Mouse (Mus musculus) C2C12 (cell line): ENCODE measurements at regions not wholly inside any gene's neighbourhood (a gene's known extent, or its start where the extent isn't known, plus 50 kb on each side); places are given as distances from the start of the nearest gene placed in this dataset.

Experiments used
- H3K27me3 ChIP-seq: one replicate; pipeline ENCODE4 v1.6.1; 2011; ENCODE audit not compliant: control insufficient read depth, insufficient read depth, insufficient read length
- H3K36me3 ChIP-seq: one replicate; pipeline ENCODE4 v1.6.1; 2011; ENCODE audit not compliant: control insufficient read depth, insufficient read depth
- H3K4me3 ChIP-seq: one replicate; pipeline ENCODE4 v1.5.1; 2011; ENCODE audit warnings: mild to moderate bottlenecking, control low read depth; ENCODE audit not compliant: poor library complexity, insufficient read depth, severe bottlenecking
- H3K79me2 ChIP-seq: one replicate; pipeline ENCODE4 v1.6.1; 2011; ENCODE audit not compliant: control insufficient read depth, insufficient read depth
- H3K79me3 ChIP-seq: one replicate; pipeline ENCODE4 v1.6.1; 2011; ENCODE audit warnings: low read depth, control low read depth
- H3ac ChIP-seq: one replicate; pipeline ENCODE3; 2011; ENCODE audit warnings: low read depth; ENCODE audit not compliant: control insufficient read depth, insufficient read length
- CEBPB ChIP-seq: IDR thresholded peaks from one replicate; pipeline ENCODE4 v1.6.1; 2011; ENCODE audit warnings: low read depth, mild to moderate bottlenecking, control low read depth, moderate library complexity
- CTCF ChIP-seq: IDR thresholded peaks from one replicate; pipeline ENCODE4 v1.5.1; 2011; ENCODE audit not compliant: control insufficient read depth, insufficient read depth, insufficient read length
- FOSL1 ChIP-seq: IDR thresholded peaks from one replicate; pipeline ENCODE4 v1.8.0; 2011; ENCODE audit warnings: mild to moderate bottlenecking, low read length; ENCODE audit not compliant: poor library complexity, insufficient read depth, severe bottlenecking
- MAX ChIP-seq: IDR thresholded peaks from one replicate; pipeline ENCODE4 v1.6.1; 2011; ENCODE audit warnings: mild to moderate bottlenecking, control low read depth
- MYOD1 ChIP-seq: IDR thresholded peaks from one replicate; pipeline ENCODE4 v1.6.1; 2011; ENCODE audit warnings: low read depth; ENCODE audit not compliant: control insufficient read depth, insufficient read length
- MYOG ChIP-seq: IDR thresholded peaks from one replicate; pipeline ENCODE4 v1.6.1; 2011; ENCODE audit not compliant: control insufficient read depth, insufficient read length; ENCODE audit errors: extremely low read depth
- USF1 ChIP-seq: IDR thresholded peaks from one replicate; pipeline ENCODE4 v1.6.1; 2011; ENCODE audit warnings: low read depth, mild to moderate bottlenecking, control low read depth, moderate library complexity

DNA sequence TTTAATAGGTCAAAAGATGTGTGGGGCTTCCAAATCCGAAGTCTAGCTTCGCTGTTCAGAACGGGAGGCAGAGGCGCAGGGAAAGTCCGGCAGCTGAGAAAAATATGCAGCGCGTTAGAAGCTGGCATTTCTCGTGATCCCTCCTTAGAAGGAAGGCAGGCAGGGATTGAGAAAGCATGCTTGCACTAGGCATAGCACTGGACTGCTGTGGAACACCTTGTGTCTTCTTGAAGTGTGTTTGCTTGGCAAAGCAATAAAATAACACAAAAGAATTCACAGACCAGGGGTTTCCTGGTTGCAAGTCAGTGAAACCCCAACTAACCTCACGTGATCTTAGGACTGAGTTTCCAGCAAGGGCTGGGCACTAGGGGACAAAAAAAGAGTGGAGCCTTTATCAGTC lies 305.1 kb downstream of the Sox9 start:
- H3ac ChIP-seq, result no peak overlapping the region
- TF ChIP-seq MYOG, result no peak
- no peak for TF ChIP-seq MAX
- TF ChIP-seq CEBPB, result no peak
- TF ChIP-seq FOSL1, result no peak
- TF ChIP-seq MYOD1, result no peak
- no peak for TF ChIP-seq CTCF
- no peak for TF ChIP-seq USF1

DNA sequence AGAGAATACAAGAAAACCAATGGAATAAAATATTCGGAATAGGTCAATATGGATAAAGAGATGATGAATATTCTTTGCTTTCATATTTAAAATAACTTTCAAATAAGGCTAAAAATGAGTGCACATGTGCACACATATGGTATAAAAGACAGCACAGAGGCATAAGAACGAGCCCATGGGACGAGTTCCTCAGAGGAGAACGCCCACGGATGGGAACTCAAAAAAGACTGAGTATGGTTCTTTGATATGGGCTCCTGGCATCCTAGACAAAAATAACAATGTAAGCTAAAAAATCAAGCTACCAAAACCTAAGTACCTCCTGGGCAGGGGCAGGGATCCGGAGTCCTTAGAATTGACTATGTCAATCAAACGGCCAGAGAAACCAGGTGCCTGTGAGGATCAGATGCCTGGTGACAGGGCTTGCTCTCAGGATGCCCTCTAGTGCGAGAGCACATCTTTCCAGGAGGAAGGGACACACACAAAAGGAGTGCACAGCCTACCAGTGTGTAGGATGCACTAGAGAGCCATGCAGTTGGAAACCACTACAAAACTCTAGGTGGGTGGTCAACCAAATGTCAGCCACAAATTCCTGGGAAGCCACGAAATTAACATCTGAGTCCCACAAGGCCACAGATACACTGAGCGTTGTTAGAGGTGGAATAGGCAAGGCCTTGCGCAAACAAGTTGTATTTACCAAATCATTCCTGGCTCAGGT lies 307.8 kb downstream of the Sox9 start:
- no peak for TF ChIP-seq USF1
- TF ChIP-seq MAX, result no peak
- TF ChIP-seq CEBPB, result no peak
- TF ChIP-seq MYOG, result no peak
- TF ChIP-seq CTCF, result no peak
- TF ChIP-seq FOSL1, result no peak
- TF ChIP-seq MYOD1, result no peak

More for the DNA sequence above, 305.1 kb downstream of the Sox9 start:
- H3K79me3 ChIP-seq, result no peaks in the 10 kb centered on the region
- H3K36me3 ChIP-seq, result no peaks in the 10 kb centered on the region
- no peaks in the 10 kb centered on the region for H3K27me3 ChIP-seq
- H3K79me2 ChIP-seq, result no peaks in the 10 kb centered on the region
- H3K4me3 ChIP-seq, result no peak overlapping the region

DNA sequence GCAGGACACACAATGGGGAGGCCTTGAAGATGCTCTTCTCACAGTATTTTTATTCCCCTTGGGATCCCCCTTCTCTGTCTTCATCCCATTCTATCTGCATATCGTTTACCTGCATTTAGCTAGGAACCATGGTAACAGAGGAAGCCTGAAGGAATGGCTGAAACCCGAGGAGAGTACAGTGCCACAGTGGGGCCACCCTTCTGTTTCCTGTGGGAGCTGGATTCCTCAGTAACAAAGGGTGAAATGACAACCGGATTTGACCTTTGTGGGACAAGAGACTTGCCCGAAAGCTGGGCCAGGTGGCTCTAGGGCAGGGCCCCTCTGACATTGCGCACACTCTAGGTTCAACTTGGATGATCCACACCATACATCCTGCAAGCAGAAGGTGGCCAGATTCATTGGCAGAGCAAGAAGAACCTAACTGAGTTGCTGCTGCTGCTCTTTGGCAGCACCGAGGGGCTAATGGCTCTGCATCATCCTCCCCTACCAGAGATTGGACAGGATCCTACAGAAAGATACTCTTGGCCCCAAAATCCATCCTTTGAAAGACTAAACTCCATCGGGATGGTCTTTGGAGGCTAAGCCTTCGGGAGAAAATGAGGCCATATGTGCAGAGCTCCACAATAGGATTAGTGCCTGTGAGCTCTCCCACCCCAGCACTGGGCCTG lies 310.0 kb downstream of the Sox9 start:
- Histone ChIP-seq H3ac (no peak overlapping the region), H3K4me3 (no peak overlapping the region), H3K79me2 (no peaks in the 10 kb centered on the region), H3K79me3 (no peaks in the 10 kb centered on the region), H3K27me3 (no peaks in the 10 kb centered on the region), H3K36me3 (no peaks in the 10 kb centered on the region)
- TF ChIP-seq MYOG (no peak), MYOD1 (no peak), MAX (no peak), FOSL1 (no peak), CEBPB (no peak), USF1 (no peak)

More for the DNA sequence above, 307.8 kb downstream of the Sox9 start:
- Histone ChIP-seq H3K79me2 (no peaks in the 10 kb centered on the region), H3K79me3 (no peaks in the 10 kb centered on the region), H3K27me3 (no peaks in the 10 kb centered on the region), H3ac (no peak overlapping the region), H3K4me3 (no peak overlapping the region), H3K36me3 (no peaks in the 10 kb centered on the region)

DNA sequence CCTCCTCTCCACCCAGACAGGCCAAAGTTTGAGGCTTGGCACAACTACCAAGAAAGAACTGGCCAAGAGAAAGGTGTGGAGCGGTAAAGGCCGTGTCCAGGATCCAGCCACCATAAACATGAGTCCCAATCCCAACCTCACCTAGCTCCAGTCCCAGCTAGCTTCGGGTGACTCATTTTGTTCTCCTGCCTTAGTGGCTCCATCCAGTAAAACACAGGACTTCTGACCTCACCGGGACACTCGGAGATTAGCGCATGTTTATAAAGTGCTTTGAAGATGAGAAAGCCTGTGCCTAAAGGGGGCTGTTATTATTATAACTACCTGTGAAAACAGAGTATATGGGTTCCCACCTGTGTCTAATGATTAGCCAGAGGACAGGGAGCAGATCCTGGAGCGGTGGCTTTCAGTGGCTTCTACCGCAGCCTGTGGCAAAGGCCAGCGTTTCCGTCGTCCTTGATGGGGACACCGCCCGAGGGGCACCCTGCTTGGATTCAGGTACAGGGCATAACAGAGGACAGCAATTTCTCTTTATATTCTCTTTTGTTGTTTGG lies 311.9 kb downstream of the Sox9 start:
- Histone ChIP-seq H3K27me3 (no peaks in the 10 kb centered on the region), H3K79me3 (no peaks in the 10 kb centered on the region), H3K79me2 (no peaks in the 10 kb centered on the region), H3K4me3 (no peak overlapping the region), H3ac (no peak overlapping the region), H3K36me3 (no peaks in the 10 kb centered on the region)
- TF ChIP-seq USF1 (no peak), MYOD1 (no peak), FOSL1 (no peak), MYOG (no peak), MAX (no peak), CEBPB (no peak), CTCF (no peak)

DNA sequence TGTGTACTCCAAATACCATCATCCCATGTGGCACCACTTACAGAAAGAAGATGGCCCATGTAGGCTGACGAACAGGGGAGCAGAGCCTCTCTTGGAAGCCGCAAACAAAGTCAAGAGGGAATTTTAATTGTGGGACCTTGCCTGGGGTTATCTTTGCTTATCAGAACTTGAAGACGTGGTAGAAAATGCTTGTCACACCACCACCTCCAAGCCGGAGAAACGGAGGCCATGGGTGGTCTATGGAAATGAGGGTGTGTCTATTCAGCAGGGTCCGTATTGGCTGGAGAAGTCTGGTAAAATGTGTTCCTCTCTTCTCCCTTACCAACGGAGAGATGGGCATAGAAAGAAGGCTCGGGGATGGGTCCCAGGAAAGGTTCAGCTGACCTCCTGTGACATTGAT lies 313.6 kb downstream of the Sox9 start:
- Histone ChIP-seq H3ac (no peak overlapping the region), H3K27me3 (no peaks in the 10 kb centered on the region), H3K36me3 (no peaks in the 10 kb centered on the region), H3K79me2 (no peaks in the 10 kb centered on the region), H3K4me3 (no peak overlapping the region), H3K79me3 (no peaks in the 10 kb centered on the region)
- TF ChIP-seq MYOG (no peak), MYOD1 (no peak), USF1 (no peak), CTCF (no peak), MAX (no peak), FOSL1 (no peak), CEBPB (no peak)
